Comparison of ENCODE assay signal across 17 mouse cellular contexts in the genomic region with DNA sequence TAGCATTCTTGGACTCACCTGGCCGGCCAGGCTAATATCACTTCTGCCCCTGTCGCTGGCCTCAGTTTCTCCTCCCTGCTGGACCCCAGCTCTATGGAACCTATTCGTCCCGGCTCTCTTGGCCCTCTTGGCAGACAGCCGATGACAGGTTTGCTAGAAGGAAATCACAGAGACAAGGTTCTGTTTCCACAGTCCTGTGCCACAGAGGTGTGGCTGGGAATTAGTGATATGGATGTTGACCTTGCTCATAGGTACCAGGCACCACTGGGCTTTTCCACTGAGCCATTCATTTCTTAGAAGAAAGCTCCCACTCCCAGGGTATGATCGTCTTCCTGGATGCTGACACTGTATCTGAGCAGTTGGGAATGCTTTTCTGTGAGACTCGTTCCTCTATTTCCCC.
"Had no signal": no experiment of that assay in that cellular context is flagged by ENCODE, and none has a peak within 500 bp of the region (broad histone marks: within the 10 kb centered on the region; RNA-seq: fewer than 3 reads in every experiment).

No protein-coding gene starts in this region.

- H3K36me3 ChIP-seq: kidney, embryonic 15.5 days; limb, embryonic 12.5 days; limb, embryonic 15.5 days had no signal

- ATAC-seq: liver, postnatal 0 days; lung, postnatal 0 days had no signal

- DNase-seq: kidney, adult 11 months; kidney, adult 8-10 months; kidney, postnatal 10 days; kidney, postnatal 36 days; left cerebral cortex, postnatal 4 days; liver, postnatal 0 days; lung, embryonic 14.5 days; thymus, adult 2 months; thymus, postnatal 14 days; thymus, postnatal 4 days had no signal

- H3K9me3 ChIP-seq: kidney, embryonic 15.5 days; limb, embryonic 12.5 days; limb, embryonic 15.5 days had no signal

- H3K27me3 ChIP-seq: kidney, embryonic 15.5 days; limb, embryonic 12.5 days; limb, embryonic 15.5 days had no signal

- H3K4me2 ChIP-seq: kidney, embryonic 15.5 days; limb, embryonic 12.5 days; limb, embryonic 15.5 days; liver, embryonic 11.5 days; lung, embryonic 14.5 days had no signal

- H3K9ac ChIP-seq: kidney, embryonic 15.5 days; limb, embryonic 12.5 days; limb, embryonic 15.5 days; liver, embryonic 14.5 days; liver, postnatal 0 days; lung, embryonic 14.5 days had no signal

- H3K4me3 ChIP-seq: kidney, embryonic 15.5 days; limb, embryonic 12.5 days; limb, embryonic 15.5 days had no signal

- H3K27ac ChIP-seq: kidney, embryonic 15.5 days; limb, embryonic 12.5 days; limb, embryonic 15.5 days; liver, embryonic 14.5 days; macrophage had no signal

- H3K4me1 ChIP-seq: limb, embryonic 12.5 days; limb, embryonic 15.5 days had no signal
